Mouse (Mus musculus) forebrain, embryonic 16.5 days (tissue): ENCODE results near the gene Adap1. TPM values are rescaled to one million over a fixed set of nuclear protein-coding genes. Genes with fewer than 3 reads are reported as not detected.
A peak's percentile ranks its signal among the peaks of the same experiment; 100 is the strongest.

Source experiments
- ATAC-seq: fragments of 200-750 bp; cut with Nextera tagmentation; 2 replicates; pipeline ENCODE4 v1.8.0; 2017; ENCODE audit warnings: mild to moderate bottlenecking, moderate library complexity
- H3K27ac ChIP-seq: fragments of 300-500 bp; sonication (generic); 2 replicates; pipeline ENCODE4 v1.5.1; 2014; ENCODE audit warnings: low read length, control low read depth
- H3K27me3 ChIP-seq: fragments of 300-500 bp; sonication (generic); replicated peaks from 2 replicates; pipeline ENCODE4 v1.6.1; 2014; ENCODE audit warnings: low read length; ENCODE audit not compliant: control insufficient read depth, insufficient read depth
- H3K36me3 ChIP-seq: fragments of 300-500 bp; sonication (generic); 2 replicates; pipeline ENCODE4 v1.6.1; 2014; ENCODE audit not compliant: control insufficient read depth, insufficient read depth
- H3K4me1 ChIP-seq: fragments of 300-500 bp; sonication (generic); replicated peaks from 2 replicates; pipeline ENCODE4 v1.6.1; 2014; ENCODE audit warnings: low read length; ENCODE audit not compliant: control insufficient read depth, insufficient read depth
- H3K4me2 ChIP-seq: fragments of 300-500 bp; sonication (generic); 2 replicates; pipeline ENCODE4 v1.6.1; 2014; ENCODE audit warnings: mild to moderate bottlenecking, low read length, control low read depth
- H3K4me3 ChIP-seq: fragments of 300-500 bp; sonication (generic); replicated peaks from 2 replicates; pipeline ENCODE4 v1.5.1; 2014; ENCODE audit warnings: mild to moderate bottlenecking, low read length, control low read depth
- H3K9ac ChIP-seq: fragments of 300-500 bp; sonication (generic); replicated peaks from 2 replicates; pipeline ENCODE4 v1.6.1; 2014; ENCODE audit warnings: low read depth, low read length, control low read depth
- H3K9me3 ChIP-seq: fragments of 300-500 bp; sonication (generic); 2 replicates; pipeline ENCODE4 v1.6.1; 2016; ENCODE audit warnings: low read length; ENCODE audit not compliant: control insufficient read depth
- WGBS: fragments of 180-500 bp; shearing (Covaris S2); extraction: QIAGEN DNeasy Blood & Tissue Kit; methylation state at CpG from one replicate; pipeline ENCODE4 v1.1.7; 2014; 5-methylcytosine and 5-hydroxymethylcytosine counted together
- polyA plus RNA-seq: library from polyadenylated mRNA; unstranded; fragments of >200 nt; fragmentation: Nextera tagmentation; extraction: Ambion mirVana; gene quantifications from 2 replicates; pipeline ENCODE4 v1.2.1, GENCODE M21; 2015

Adap1 gene
- polyA plus RNA-seq, 1 experiment from 2014 or later, result 35.5 TPM

GRCm38 (mm10) chr5:139261403-139261802 is 64.0 kb downstream of the Adap1 start:
- no peak overlapping the region for H3K4me2 ChIP-seq
- H3K36me3 ChIP-seq, result peaks cover 28% of the 10 kb centered on the region
- no peak overlapping the region for H3K4me3 ChIP-seq
- H3K9me3 ChIP-seq, result no peaks in the 10 kb centered on the region
- H3K27ac ChIP-seq, result no peak overlapping the region
- 90% methylated on average over 4 of the region's 4 CpGs for WGBS
- H3K27me3 ChIP-seq, result no peaks in the 10 kb centered on the region
- ATAC-seq, result no peak
- no peak overlapping the region for H3K9ac ChIP-seq
- no peaks in the 10 kb centered on the region for H3K4me1 ChIP-seq

GRCm38 (mm10) chr5:139259853-139260252 is 65.6 kb downstream of the Adap1 start:
- no peaks in the 10 kb centered on the region for H3K4me1 ChIP-seq
- no peaks in the 10 kb centered on the region for H3K9me3 ChIP-seq
- WGBS, result 87% methylated on average over 5 of the region's 5 CpGs
- H3K9ac ChIP-seq, result no peak overlapping the region
- no peak overlapping the region for H3K27ac ChIP-seq
- H3K27me3 ChIP-seq, result no peaks in the 10 kb centered on the region
- no peak for ATAC-seq
- H3K4me3 ChIP-seq, result no peak overlapping the region
- no peak overlapping the region for H3K4me2 ChIP-seq
- peaks cover 20% of the 10 kb centered on the region for H3K36me3 ChIP-seq

DNA sequence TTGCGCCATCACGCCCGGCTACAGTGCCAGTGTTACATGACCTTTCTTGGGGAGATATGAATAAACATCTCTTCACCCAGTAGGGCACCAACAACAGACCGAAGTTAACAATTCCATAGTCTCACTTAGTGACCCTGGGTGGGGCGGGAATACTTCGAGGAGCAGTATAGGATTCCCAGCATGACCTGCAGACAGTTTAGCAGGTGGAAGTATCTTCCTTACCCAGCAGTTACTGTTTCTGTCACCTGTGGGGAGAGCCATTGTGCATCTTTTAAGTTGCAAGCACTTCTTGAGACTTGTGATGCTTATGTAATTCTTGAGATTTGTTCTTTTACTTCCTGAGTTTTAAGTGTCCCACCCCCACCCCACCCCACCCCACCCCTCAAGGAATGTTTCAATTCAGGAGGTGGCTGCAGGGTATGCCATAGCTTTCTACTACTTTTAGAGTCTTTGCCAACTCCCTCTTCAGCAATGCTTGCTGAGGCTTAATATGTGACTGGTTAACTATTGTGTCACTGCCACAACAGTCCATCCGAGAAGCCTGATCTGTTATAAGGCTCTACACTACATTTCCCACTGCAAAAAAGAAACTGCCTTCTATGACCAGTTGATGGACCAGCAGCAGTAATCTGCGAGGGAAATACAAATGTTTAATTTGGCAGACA is 66.9 kb downstream of the Adap1 start:
- Histone ChIP-seq H3K27me3 (no peaks in the 10 kb centered on the region), H3K36me3 (peaks cover 8% of the 10 kb centered on the region), H3K4me1 (peaks cover 8% of the 10 kb centered on the region), H3K27ac (no peak overlapping the region), H3K9ac (no peak overlapping the region), H3K9me3 (no peaks in the 10 kb centered on the region), H3K4me3 (no peak overlapping the region), H3K4me2 (no peak overlapping the region)
- WGBS, result 93% methylated on average over 8 of the region's 8 CpGs
- no peak for ATAC-seq

DNA sequence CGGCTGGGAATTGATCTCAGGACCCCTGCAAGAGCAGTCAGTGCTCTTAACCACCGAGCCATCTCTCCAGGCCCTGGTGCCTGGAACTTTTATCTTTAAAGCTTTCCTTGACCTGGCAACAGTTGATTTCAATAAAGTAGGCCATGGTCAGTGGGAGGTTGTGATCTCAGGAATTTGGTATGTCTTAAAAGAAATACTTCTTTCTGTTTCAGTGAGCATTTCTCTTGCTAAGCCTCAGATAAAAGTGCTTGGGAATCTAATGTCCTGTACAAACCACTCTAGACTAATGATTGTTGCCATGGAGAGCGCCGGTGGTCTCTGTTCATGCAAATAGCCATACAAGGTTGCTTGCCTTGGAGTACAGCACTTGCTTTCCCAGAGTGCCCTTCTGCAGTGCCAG is 67.6 kb downstream of the Adap1 start:
- Histone ChIP-seq H3K9me3 (no peaks in the 10 kb centered on the region), H3K4me1 (peaks cover 14% of the 10 kb centered on the region)
- WGBS, result 74% methylated on average over 4 of the region's 4 CpGs

DNA sequence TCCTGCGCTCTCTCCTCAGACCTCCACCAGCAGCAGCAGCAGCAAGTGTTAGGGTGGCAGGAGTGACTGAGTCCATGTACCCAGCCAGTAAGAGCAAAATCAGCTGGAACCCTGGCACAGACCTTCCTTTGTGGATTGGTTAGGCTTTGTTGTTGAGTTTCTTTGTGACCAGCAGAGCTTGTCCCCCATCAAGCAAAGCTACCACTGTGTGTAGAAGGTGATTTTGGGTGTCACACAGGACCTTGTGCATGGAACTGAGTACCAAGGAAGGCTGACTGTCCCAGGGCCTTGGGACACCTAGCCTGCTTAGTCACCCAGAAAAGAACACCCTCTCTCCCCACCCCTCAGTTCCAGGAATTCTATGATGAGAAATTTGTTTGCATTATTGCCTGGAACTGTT is 68.2 kb downstream of the Adap1 start:
- H3K9me3 ChIP-seq, result no peaks in the 10 kb centered on the region
- no peak overlapping the region for H3K9ac ChIP-seq
- no peak overlapping the region for H3K4me3 ChIP-seq
- H3K27ac ChIP-seq, result no peak overlapping the region
- no peak for ATAC-seq
- 0 out of 2 replicates have a peak, but pooled peaks cover 4% of the 10 kb centered on the region for H3K36me3 ChIP-seq
- H3K4me2 ChIP-seq, result no peak overlapping the region
- peaks cover 14% of the 10 kb centered on the region for H3K4me1 ChIP-seq
- WGBS, result 100% methylated on average over 1 of the region's 1 CpGs
- H3K27me3 ChIP-seq, result no peaks in the 10 kb centered on the region

More for the DNA sequence above, 67.6 kb downstream of the Adap1 start:
- Histone ChIP-seq H3K4me2 (no peak overlapping the region), H3K9ac (no peak overlapping the region), H3K27me3 (no peaks in the 10 kb centered on the region), H3K27ac (no peak overlapping the region), H3K4me3 (no peak overlapping the region), H3K36me3 (peaks cover 4% of the 10 kb centered on the region; the same call in 1 of the 2 replicates)
- no peak for ATAC-seq

DNA sequence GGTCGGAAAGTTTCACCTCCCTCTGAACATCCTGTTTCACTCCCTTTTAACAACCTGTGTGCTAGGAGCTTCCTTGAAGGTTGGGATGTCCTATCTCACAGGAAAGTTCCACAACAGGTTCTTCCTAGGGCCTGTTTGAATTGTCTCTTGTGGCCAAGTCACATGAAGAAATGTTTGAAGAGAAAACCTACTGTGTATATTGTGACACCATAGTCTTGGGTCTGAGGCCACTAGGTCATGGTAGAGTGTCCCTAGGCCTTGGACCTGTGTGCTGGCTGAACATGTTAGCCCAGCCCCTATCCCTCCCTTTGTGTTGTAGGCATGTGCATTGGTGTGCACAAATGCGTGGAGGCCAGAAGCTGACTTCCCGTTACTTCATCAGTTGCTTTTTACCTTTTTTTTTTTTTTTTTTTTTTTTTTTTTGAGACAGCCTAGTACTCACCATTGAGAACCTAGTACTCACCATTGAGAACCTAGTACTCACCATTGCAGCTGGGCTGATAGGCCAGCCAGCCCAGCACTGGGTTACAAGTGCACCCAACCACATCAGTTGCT is 69.1 kb downstream of the Adap1 start:
- Histone ChIP-seq H3K4me3 (no peak overlapping the region), H3K9ac (no peak overlapping the region), H3K9me3 (no peaks in the 10 kb centered on the region), H3K27me3 (no peaks in the 10 kb centered on the region), H3K36me3 (0 out of 2 replicates have a peak, but pooled peaks cover 4% of the 10 kb centered on the region), H3K4me1 (peaks cover 17% of the 10 kb centered on the region), H3K27ac (no peak overlapping the region), H3K4me2 (no peak overlapping the region)
- WGBS, result 88% methylated on average over 3 of the region's 3 CpGs
- ATAC-seq, result no peak

DNA sequence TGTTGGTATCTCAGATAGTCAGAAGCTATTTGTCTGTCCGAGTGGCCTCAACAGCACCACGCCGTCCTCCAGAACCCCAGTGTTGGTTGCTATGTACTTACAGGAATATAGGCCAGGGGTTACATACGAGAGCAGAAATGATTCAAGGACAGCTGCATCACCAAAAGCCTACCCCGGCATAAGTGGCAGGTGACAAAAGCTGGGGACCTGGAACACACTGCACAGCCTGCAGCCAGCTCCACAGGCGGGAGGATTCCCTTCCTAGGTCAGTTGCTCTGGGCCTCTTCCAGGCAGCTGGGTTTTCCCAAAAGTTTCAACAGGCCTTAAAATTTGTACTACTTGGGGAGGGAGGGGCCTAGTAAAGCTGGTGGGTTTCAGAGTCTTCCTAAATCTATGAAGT is 69.6 kb downstream of the Adap1 start:
- H3K9ac ChIP-seq, result no peak overlapping the region
- ATAC-seq, result no peak
- H3K4me3 ChIP-seq, result no peak overlapping the region
- H3K27me3 ChIP-seq, result no peaks in the 10 kb centered on the region
- no peaks in the 10 kb centered on the region for H3K9me3 ChIP-seq
- 0 out of 2 replicates have a peak, but pooled peaks cover 4% of the 10 kb centered on the region for H3K36me3 ChIP-seq
- H3K27ac ChIP-seq, result no peak overlapping the region
- H3K4me1 ChIP-seq, result peaks cover 17% of the 10 kb centered on the region
- 92% methylated on average over 6 of the region's 6 CpGs for WGBS
- H3K4me2 ChIP-seq, result no peak overlapping the region

DNA sequence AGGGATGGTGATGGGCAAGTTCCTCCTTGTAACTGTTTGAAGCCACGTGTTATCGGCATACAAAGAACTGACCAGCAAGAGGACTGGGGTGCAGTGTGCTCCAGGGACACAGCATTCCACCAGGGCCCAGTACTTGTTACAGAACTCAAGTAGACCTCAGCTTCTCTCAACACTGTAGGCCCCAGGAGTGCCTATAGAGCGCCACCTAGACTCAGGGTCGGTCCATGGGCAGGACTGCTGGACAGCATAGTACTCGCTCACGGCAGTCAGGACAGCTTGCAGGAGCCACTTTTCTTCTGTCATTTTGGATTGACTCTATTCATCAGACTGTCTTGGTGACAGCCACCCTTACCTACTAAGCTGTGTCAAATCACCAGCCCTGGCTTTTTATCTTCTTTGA is 70.5 kb downstream of the Adap1 start:
- 80% methylated on average over 6 of the region's 6 CpGs for WGBS
- no peaks in the 10 kb centered on the region for H3K9me3 ChIP-seq
- no peak overlapping the region for H3K4me3 ChIP-seq
- H3K4me2 ChIP-seq, result no peak overlapping the region
- no peak overlapping the region for H3K27ac ChIP-seq
- no peak for ATAC-seq
- no peak overlapping the region for H3K9ac ChIP-seq
- peaks cover 2% of the 10 kb centered on the region; the same call in 1 of the 2 replicates for H3K36me3 ChIP-seq
- peaks cover 17% of the 10 kb centered on the region for H3K4me1 ChIP-seq
- H3K27me3 ChIP-seq, result no peaks in the 10 kb centered on the region

- ATAC-seq, result no peak
- peak overlapping the region; percentile 83 for H3K9ac ChIP-seq
- 4% methylated on average over 6 of the region's 6 CpGs for WGBS
These were observed 72.1 kb downstream of the Adap1 start for GRCm38 (mm10) chr5:139253301-139253741.

More at GRCm38 (mm10) chr5:139253301-139253741, 72.1 kb downstream of the Adap1 start:
- peak overlapping the region; percentile 81 for H3K4me3 ChIP-seq
- peaks cover 5% of the 10 kb centered on the region; the same call in 1 of the 2 replicates for H3K36me3 ChIP-seq
- peaks cover 17% of the 10 kb centered on the region for H3K4me1 ChIP-seq
- no peaks in the 10 kb centered on the region for H3K27me3 ChIP-seq
- peak overlapping the region; percentile 95 for H3K4me2 ChIP-seq
- H3K27ac ChIP-seq, result peak overlapping the region; percentile 92
- no peaks in the 10 kb centered on the region for H3K9me3 ChIP-seq
